Mouse (Mus musculus) frontal cortex, adult (tissue): ENCODE results near the gene Wdr24.

Experiments used
- ATAC-seq: cut with Nextera tagmentation; 2 replicates; pipeline ENCODE4 v1.9.2; 2017; ENCODE audit warnings: mild to moderate bottlenecking, moderate library complexity, mixed read lengths; ENCODE audit not compliant: low TSS enrichment

Wdr24 gene

DNA sequence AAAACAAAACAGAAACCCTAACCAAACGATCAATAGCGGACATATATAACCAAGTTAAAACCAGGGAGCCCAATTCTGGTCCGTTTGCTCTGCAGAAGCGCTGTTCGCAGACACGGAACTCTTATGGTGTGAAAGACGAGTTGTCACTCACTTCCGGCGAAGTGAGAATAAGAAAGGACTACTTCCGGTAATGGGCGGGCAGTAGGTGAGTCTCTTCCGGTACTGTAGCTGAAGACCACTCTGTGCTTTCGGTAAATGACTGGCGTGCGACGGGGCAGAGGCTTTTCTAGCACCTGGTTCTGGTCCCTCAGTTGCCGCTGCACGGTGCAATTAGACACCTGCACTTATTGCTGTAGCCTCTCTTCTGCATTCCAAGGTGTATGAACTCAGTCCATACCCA, at the start of gene Wdr24:
TSS of gene Wdr24 (plus strand) at position 176 of the 400 bp plus-strand sequence.
- ATAC-seq = peak; percentile 88

DNA sequence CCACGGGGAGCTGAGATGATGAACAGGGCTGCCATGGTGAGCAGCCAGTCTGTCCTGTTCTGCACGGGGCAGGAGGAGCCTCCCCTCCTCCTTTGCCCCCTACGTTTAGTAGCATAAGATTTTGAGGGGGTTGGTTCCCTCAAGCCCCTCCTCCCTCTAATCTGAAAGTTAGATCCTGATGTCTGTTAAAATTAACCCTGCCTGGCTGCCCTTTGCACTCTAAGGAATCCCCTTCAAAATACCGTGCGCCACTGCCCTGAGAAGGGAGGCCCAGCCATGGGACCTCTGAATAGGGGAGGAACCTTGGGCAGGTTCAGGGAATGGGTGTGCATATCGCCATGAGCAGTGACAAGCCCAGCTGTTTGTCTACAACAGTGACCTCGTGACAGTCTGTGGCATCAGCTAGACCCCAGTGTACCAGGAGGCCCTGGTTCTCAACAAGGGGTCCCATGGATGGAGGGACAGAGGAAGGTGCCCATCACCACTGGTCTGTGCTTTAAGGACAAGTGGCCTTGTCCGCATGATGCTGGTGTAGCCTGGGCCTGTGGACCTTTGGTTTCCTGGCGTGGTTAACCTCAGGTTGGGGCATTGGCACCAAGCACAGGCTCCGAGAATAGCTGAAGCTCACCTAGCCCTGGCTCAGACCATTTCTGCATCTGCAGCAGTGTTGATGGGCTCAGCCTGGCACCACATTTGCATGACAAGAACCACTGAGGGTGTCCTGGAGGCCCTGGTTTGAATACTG, 47.9 kb upstream of the Wdr24 start:
- no peak for ATAC-seq

DNA sequence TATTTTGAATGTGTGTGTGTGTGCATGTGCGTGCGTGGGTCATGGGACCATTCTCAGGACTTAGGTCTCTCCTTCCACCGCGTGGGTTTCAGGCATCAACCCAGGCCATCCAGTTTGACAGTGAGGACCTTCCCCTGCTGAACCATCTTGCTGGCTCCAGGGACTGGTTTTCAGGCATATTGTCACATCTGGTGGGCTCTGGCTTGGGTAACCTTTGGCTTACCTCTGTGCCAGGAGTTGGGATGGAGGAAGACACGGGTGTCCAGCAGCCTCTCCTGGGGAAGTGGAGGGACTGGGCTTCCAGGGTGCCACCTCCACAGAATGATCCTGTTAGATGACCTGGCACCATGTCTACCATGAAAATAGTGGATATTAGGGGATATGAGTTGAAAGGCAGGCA, 45.5 kb upstream of the Wdr24 start:
- ATAC-seq = no peak

DNA sequence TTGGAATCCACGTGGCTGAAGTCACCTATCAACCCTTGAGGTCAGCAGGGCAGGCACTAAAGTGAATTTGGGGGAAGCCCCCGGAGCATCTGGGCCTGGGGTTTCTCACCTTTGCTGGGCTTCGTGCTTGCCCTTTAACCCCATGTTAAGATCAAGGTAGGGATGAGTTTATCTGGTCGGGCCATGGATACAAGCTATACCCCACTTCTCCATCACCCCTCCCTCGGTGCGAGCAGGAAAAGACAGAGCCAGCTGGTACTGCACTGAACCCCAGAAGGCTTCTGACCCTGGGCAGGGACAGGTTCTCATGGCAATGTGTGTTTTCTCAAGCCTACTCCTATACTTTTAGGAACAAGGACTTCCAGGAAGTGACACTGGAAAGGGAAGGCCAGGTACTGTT, 42.1 kb upstream of the Wdr24 start:
- no peak for ATAC-seq

DNA sequence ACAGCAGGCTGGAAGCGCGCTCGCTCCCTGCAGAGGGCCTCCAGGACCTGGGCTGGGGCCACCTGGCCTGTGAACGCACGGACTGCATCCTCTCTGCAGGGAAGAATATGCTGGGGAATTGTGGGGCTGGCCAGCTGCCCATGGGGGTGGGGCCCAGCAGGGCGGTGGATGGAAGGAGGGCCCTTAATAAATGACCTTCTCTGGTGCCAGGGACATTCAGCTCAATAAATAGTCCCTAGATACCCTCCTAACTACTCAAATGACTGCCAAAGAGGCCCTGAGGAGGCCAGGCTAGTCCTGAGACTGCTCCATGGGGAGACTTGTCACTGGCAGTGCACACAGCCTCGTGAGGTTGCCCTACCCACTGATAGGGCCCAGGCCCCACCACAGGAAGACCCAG, 40.3 kb upstream of the Wdr24 start:
- ATAC-seq = no peak

DNA sequence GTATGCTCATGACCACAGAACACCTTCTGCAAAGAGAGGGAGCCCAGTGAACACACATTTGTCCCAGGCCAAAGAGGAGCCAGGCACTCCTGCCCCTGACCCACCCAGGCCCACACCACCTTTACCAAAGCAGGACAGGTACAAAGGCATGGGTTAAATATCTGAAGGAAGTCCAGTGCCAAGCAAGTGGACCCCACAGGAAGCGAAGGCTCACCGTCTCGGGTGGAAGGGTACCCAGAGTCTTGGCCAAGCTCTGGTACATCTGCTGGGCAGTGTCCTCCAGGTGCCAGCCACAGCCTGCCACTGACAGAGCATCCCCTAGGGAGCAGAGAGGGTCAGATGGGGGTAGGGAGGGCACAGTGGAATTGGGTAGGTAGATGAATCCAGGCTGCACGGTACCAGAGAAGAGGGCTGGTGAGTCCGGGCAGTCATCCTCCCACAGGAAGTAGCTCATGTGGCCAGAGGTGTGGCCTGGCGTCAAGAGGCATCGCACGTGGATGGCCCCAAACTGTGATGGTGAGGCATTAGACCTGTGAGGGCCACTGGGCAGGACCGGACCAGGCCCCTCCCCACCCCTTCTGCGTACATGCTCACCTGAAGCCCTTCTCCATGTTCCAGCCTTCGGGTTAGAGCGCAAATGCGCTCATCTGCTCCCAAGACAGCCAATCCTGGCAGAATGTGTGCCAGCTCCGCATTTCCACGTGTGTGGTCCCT, 39.4 kb upstream of the Wdr24 start:
- ATAC-seq = no peak

DNA sequence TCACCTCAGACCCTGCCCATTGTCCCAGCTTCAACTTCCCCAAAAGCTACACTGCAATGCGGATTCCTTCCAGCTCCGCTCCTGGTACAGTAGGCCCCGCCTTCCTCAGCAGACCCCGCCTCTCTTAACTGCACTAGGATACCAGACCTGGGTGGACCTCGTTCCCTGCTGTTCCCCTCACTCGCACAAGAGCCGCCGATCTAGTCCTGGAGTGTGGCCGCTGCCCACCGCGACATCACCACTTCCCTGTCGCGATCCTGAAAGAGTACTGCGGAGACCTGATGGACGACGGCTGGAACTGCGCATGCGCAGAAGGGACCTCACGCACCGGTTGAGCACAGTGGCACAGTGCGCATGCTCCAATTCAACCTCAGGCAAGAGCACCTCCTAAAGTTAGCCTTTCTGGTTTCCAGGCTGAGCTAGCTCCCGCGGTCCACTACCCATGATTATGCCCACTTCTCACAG, 38.1 kb upstream of the Wdr24 start, which contains the start of gene Haghl:
TSS of gene Haghl (minus strand) at position 393 of the 465 bp plus-strand sequence.
- ATAC-seq = peak; percentile 80

DNA sequence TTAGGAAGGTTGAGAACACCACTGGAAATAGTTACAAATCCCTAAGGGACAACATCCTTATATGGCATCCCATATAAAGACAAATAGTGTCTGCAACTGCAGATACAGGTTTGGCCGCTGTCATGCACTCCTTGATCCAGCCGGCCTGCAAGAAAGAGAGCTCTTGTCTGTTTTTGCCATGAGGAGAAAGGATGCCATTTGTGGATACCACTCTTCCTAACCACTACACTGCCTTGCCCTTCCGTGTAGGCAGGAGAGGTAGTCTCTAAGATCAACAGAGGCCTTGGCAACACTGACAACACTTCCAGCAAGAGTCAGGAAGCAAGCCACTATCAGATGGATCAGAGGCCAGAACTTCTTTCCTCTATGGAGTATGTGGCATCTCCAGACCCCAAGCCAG, 37.1 kb upstream of the Wdr24 start, which contains the start of gene Ccdc78:
TSS of gene Ccdc78 (plus strand) at position 301 of the 400 bp plus-strand sequence.
- ATAC-seq = no peak

DNA sequence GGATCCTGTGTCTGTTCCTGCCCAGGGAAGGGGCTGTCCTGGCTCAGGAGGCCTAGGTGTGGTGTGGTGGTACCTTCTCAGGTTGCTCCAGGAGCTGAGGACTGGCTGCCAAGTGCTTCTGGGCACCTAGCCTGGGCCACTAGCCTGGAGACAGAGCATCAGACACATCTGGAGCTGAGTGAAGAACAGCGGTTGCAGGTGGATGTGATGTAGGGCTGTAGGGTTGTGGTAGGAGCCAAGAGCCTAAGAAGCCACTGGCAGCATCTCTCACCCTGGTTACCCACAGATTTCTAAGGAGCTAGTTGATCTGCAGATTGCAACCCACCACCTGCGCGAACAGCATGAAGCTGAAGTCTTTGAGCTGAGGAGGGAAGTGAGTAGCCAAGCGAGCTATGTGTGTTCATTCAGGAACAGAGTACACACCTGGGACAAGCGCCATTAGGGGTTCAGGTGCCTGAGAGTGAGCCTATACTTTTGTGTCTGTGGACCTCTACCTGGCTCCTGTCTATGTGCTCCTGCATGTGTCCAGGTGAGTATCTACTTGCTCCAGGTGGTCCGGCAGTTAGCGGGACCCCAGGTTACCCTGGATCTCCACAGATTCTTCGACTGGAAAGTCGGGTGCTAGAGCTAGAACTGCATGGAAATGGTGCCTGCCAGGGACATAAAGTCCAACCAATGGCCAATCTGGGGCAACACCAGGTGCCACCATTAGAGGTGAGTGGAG, 36.5 kb upstream of the Wdr24 start:
- ATAC-seq = no peak

DNA sequence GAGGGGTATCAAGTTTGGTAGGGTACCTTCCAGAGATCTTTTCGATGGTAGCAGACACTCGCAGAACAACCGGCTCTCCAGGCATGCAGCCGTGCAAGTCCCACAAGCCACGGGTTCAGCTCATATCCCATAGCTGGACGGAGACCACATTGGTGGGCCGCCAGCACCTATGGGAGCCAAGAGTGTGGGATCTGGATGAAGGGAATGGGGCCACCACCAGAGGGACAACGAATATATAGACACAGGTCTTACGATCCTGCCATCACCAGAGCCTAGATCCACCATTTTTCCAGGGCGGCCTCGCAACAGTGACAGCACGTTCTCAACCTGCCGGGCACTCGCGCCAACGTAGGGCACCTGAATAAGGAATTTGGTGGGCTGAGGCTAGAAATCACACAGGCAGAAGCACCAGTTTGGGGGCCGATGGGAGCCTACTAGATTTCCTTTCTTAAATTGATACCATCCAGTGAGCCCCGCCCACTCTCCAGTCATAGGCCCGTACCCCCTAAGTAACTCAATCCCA, 32.0 kb upstream of the Wdr24 start:
- ATAC-seq = no peak

DNA sequence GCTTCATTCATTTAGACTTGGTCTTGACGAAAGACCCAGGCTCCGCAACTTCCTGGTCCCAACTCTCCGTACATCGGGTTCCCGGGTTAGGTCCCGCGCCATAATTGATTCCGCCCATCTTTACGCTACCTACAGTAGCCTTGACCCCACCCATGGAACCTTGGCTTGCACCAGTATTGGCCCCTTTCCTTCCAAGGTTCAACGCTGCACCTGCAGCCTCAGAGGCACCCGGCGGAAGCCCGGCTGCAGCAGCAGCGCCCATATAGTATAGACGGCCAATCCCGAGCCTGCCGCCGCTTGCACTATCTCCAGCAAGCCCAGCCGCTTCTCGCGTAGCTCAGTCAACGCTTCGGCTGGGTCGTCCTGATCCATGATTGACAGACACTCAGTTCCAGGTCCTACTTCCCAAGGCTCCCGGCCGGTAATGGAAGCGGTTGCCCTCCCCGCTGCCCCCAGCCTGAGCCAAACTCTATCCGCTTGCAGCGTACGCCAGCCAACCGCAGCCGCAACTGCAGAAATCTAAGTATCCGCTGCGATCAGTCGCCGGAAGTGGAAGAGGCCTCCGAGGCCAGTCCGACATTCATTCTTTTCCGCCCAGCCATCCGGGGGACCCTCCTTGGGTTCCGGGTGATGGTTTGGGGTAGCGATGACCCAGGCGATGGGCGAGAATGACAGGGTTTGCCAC, 31.4 kb upstream of the Wdr24 start:
- peak; percentile 62 for ATAC-seq

DNA sequence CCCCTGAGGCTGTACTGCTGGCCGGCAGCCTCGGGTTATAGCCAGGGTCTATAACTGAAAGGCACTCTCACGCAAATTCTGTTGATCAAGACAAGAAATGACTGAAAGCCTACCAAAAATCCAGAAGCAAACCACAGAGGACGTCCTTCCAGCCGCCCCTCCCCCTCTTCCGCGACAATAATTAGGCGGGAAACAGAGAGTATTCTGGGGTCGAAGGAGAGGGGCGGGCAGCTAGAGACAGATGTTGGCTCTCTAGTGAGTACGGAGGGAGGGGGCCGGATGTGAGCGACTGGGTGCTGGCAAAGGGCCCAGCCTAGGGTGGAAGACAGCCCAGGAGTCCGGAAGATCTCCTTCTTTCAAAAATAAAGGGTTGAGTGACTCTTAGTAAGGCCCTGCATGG, 30.8 kb upstream of the Wdr24 start, which contains the start of gene Fam173a:
TSS of gene Fam173a (minus strand) at position 287 of the 400 bp plus-strand sequence.
- no peak for ATAC-seq

DNA sequence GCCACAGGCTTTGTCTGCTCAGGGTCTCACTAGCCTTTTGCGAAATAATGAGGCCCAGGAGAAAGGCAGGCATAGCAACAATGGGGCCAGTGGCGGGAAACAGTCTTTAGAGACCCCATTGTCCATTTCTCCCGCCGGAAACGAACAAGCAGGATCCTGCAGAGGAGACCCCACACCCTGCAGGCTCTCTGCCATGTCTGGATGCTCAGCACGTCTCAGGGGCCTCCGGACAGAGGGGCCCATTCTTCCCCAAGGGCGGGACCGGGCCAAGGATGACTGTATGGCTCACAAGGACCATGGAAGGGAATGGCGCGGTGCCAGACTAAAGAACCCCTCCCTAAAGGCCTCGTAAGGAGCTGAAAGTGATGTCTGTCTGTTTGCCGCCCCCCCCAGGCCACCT, 29.2 kb upstream of the Wdr24 start:
- no peak for ATAC-seq

DNA sequence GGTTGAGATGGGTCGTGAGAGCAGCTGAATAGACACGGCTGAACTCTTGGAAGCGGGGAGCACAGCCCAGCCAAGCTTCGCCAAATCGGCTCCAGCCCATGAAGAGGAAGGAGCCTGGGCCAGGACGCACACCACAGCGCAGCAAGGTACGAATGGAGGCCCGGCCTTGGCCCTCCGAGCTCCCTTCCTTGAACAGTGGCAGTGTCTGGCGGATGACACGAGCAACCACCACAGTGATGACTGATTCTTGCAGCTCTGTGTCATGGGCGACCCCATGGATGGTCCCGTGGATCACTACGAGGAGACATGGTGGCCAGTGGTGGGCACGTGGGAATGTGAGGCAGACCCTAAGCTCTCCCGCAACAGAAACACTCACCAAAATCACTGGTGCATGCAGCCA, 28.4 kb upstream of the Wdr24 start:
- ATAC-seq = no peak

DNA sequence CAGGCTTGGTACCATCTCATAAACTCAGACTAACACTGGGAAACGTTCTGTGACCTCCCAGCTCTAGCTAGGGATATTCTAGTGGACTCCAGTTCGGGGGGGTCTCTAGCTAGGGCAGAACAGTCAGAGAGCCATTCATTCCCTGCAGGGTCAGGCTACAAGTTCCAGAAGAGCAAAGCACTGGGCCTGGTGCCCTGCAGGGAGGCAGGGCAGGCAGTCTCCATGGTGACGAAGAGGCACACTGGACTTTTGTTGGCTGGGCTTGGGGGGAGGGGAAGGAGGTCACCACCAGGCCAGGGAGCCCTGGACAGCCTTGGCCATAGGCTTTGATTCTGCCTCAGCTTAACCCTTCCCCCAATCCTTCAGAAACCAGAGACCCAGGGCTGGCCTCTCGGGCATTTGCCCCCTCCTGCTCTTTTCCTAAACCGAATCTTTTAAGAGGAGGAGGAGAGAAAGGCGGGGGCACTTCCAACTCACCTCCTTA, 27.8 kb upstream of the Wdr24 start, which contains the start of gene AC134908.4:
TSS of gene AC134908.4 (minus strand) at position 51 of the 484 bp plus-strand sequence.
- ATAC-seq = peak; percentile 51

DNA sequence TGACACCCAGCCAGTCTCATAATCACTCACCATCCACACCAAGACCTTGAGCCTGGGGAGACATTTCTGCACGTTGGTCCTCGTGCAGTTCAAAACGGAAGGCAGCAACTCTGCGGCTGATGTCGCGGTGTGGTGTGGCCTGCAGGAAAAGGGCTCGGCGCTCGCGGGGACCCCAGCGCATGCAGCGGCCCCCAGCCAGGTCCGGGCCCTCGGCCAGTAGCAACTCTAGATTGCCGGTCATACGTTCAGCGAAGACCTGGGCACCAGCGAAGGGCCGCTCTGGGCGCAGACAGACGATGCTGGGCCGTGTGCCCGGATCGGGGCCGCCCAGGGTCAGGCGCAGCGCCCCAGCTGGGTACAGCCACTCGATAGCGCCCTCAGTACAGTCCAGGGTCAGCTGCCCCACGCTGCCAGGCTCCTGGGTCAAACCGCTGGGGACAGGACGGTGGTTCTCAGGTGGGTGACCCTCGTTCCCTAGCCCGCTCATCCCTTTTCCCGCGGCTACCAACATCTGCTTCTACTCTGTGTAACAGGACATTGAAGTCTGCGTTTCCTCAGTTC, 27.1 kb upstream of the Wdr24 start:
- no peak for ATAC-seq

DNA sequence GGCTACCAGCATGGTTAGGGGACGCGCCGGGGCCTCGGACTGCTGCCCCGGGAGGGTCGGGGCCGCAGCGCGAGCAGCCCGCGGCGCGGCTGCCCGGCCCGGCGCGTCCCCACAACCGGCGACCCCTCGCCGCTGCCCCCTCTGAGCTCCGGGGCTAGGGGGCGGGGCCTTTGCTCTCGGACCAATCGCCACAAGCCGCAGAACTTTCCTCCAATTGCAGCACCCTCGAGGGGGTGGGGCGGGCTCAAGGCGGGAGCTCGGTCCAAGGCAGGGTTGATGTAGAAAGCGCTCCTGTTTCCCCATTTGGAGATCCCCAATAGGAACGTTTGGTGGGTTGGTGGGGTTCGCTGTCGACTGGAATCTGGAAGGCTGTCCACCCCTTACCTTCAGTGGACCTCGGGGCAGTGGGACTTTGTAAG, 26.5 kb upstream of the Wdr24 start, which contains the start of gene Metrn:
TSS of gene Metrn (minus strand) at position 186 of the 419 bp plus-strand sequence.
- 0 out of 2 replicates have a peak, but pooled peaks have one; percentile 29 for ATAC-seq

DNA sequence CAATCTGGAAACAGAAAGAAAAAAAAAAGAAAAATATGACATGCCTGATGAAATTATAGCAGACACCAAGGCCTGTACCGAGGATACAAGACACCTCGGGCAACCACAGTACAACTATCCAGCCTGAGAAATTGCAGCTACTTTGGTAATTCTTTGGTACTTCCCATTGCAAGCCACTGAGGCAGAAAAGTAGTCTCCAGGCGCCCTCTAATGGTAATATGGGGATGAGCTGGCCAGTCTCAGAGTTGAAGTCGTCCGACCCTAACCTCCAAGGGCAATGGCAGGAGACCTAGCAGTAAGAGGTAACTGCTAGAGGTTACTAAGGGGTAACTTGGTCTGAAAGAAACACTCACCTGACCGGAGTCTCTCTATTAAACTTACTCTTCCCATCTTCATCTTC, 22.4 kb upstream of the Wdr24 start:
- peak; percentile 61; the same call in 1 of the 2 replicates for ATAC-seq

DNA sequence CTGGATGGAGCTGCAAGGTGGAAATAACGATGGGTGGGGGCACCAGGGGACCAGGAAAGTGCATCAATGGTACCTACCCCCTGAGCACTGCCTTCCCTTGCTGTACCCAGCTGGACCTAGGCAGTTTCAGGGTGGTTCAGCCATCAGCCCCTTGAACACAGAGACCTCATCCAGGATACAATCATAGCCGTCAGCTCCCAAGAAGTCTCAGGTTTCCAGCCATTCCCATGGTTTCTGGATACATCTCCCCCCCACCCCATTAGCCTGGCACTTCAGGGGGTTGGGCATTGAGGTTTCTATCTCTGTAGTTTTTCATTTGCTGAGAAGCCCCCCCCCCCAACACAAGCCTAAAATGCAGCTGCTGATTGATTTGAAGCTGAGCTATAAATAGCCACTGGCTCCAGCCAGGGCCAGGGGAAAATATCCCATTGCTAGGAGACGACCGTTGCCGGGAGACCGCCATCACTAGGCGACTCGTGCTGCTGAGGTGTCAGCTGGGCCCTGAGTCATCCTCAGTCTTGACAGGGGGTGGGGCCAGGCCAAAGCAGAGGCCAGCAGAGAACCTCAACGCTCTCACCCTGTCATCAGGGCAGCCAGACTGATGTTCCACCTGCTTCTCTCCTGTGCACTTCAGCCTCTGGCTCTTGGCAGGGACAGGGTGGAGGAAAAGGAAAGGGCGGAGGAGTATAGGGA, 20.5 kb upstream of the Wdr24 start:
- ATAC-seq = peak; percentile 86

DNA sequence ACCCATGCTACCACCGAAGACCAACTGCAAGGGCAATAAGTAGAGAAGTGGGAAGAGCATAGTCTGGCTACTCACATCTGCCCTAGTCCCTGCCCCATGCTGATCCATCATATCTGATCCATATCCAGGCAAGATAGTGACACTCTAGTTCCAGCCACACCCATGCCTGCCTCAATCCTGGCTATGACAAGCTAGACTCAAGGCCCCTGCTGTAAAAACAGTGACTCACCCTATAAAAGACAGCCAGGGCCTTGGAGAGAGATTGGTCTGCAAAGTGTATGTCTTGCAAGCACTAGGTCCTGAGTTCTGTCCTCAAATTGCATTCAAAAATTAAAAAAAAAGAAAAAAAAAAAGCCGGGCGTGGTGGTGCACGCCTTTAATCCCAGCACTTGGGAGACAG, 16.9 kb upstream of the Wdr24 start:
- ATAC-seq = no peak
